Mouse (Mus musculus) spleen, embryonic (tissue): Measurements from ENCODE around the gene Celsr2.

Experiments
- CTCF ChIA-PET: fragments of 350-600 bp; sonication (Branson Sonifier 250); formaldehyde crosslinking; loops from one replicate; lab custom pipeline; 2022; lab: Charles Lee

The Celsr2 gene

DNA sequence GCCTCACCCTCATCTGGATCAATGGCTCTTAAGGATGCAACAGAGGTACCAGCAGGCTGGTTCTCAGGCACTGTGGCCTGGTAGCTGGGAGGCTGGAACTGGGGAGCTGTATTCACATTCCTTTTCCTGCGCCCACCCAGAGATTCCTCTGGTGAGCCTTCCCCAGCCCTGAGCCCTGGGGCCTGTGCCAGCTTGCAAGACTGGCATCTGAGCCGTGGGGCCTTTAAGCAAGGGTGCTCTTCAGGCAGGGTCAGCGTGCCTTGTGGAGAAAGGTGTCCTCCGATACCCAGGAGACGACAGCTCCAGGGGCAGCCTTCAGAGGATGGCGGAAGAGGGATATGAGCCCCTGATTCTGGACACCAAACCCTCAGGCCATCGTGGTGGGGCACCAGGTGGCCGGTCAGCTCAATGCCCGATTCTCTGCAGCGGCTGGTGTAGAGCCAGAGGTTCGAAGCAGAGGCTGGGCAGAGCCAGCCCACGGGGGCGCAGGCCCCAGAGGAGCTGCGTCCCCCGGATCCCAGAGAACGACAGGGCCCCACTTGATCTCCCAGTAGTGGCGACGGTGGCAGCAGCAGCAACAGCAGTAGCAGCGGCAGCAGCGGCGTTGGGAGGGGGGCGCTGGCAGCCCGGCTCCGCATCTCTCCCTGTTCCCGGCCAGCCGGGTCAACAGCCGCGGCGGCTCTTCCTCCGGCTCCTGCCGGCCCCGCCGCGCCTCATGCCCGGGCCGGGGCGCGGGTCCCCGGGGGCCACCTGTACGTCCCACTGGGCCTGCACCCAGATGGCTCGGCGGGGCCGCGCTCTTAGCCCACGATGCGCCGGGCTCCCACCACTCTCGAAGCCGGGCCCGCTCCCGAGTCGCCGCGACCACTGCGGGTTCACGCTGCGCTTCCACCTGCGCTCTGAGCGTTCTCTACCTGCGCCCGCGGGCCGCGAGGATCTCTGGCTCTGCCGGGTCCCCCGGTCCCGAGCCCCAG is at the start of gene Celsr2:
TSS of gene Celsr2 (minus strand) at position 696 of the 974 bp plus-strand sequence.
- CTCF ChIA-PET: interaction anchor here (0.6 to 1.0 kb wide), 3 partner anchors 13 to 594 kb away, joined by 3 to 4 read pairs (median 3); no protein-coding TSS in a partner anchor

- CTCF ChIA-PET: no interaction called here
These were observed 43.5 kb upstream of the Celsr2 start for GRCm38 (mm10) chr3:108458866-108459265.

GRCm38 (mm10) chr3:108458380-108458779 is 43.0 kb upstream of the Celsr2 start:
- CTCF ChIA-PET: no interaction called here

GRCm38 (mm10) chr3:108454172-108454571 is 38.8 kb upstream of the Celsr2 start:
- CTCF ChIA-PET: no interaction called here

GRCm38 (mm10) chr3:108451969-108452368 is 36.6 kb upstream of the Celsr2 start:
- CTCF ChIA-PET: no interaction called here

DNA sequence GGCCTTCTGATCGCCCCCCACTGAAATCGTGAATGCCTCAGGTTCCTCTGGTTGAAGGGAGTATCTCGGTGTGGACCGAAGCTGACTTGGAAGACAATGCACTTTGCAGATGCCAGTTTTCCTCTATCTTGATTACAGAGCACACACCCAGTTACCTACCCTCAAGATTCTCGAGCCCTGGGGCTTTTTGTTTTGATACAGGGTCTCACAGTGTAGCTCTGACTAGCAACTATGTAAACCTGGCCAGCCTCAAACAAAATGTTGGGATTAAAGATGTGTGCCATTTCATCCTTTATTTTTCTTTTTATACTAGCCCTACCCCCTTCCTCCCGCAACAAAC is 30.0 kb upstream of the Celsr2 start:
- CTCF ChIA-PET: interaction anchor here (0.6 kb wide), 1 partner anchor 36 kb away, joined by 5 read pairs; no protein-coding TSS in a partner anchor

- CTCF ChIA-PET: no interaction called here
These were observed 29.5 kb upstream of the Celsr2 start, which contains the start of gene Sars for GRCm38 (mm10) chr3:108444698-108445365. TSS of gene Sars (minus strand) at chr3:108445209.

GRCm38 (mm10) chr3:108444029-108444428 is 28.7 kb upstream of the Celsr2 start:
- CTCF ChIA-PET: no interaction called here

GRCm38 (mm10) chr3:108436380-108436714 is 21.0 kb upstream of the Celsr2 start:
- CTCF ChIA-PET: no interaction called here

GRCm38 (mm10) chr3:108435701-108436379 is 20.5 kb upstream of the Celsr2 start:
- CTCF ChIA-PET: no interaction called here

DNA sequence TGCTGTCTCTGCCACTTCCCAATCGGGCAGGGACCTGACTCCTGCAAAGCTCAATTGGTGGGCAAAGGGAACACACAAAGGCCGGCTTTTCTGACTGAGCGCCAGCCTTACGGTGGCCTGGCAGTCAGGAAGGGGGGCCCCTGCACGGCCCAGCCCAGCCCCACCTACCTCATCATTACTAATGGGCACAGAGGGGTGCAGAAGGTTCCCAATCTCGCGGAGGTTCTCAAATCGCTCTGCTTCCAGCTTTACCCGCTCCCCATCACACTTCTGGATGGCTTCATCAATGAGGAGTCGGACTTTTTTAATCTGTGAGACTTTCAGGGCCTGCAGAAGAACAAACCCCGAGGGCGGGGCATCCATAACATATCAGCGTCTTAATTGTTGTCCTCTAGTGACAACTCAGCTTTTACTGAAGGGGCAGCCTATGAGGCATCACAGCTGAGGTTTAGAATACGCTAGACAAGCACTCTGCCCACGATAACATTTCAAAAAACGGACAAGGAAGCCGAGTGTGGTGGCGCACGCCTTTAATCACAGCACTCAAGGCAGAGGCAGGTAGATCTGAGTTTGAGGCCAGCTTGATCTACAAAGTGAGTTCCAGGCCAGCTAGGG is 18.6 kb upstream of the Celsr2 start:
- CTCF ChIA-PET: no interaction called here

DNA sequence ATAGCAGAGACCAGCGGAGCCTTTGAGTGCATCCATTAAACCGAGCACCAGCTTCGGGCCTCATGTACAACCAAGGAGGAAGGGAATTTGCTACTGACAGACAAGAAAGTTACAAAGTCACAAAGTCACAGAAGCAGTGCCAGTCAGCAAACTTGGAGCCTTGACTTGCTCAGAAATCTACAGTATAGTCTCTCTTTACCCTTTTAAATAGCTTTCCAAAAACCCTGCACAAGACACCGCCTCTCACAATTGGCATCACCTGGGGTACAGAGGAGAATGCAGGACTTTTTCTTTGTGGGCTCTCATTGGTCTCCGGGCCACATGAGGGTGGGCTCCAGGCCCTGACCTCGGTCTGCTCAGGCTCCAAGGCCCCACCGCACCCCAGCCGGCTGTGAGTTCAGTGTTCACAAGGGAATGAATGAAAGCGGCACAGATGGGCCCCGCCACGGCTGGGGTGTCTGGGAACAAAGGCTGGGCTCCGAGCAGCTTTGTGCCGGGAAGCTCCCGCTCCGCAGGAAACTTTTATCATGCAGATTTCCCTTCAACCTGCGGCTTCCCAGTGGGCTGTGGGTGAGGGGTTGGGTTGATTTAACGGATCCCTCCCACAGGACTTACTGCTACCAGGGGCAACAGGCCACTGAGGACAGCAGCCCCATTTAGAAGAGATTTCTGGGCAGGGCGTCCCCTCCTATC is 18.0 kb upstream of the Celsr2 start:
- CTCF ChIA-PET: no interaction called here

DNA sequence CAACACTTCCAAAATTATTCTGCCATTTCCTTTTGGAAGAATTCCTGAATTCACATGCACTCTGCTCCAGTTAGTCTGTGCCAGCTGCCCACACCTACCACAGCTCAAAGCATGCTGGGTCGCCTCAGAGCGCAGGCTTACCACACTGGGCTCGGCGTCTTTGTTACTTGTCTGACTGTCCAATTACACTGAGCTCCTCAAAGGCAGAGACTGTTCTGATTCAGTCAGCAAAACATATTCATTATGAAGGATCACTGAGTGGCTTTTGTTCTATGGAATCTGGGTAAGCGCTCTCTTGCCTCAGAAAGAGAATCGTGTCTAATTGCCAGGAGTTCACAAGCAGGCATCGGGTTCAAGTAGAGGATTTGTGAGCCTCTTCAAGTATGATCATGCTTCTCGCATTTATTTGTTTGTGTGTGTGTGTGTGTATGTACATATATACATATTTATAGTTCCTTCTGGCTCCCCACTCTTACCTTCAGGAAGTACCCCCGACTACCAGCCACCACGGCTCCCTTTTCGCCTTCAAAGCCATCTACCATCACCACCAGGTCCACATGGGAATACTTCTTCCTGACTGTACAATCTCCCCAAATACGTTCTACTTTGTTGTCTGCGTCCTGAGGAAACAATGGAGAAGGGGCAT is 17.3 kb upstream of the Celsr2 start:
- CTCF ChIA-PET: no interaction called here

GRCm38 (mm10) chr3:108425624-108426018 is 10.3 kb upstream of the Celsr2 start:
- CTCF ChIA-PET: no interaction called here

DNA sequence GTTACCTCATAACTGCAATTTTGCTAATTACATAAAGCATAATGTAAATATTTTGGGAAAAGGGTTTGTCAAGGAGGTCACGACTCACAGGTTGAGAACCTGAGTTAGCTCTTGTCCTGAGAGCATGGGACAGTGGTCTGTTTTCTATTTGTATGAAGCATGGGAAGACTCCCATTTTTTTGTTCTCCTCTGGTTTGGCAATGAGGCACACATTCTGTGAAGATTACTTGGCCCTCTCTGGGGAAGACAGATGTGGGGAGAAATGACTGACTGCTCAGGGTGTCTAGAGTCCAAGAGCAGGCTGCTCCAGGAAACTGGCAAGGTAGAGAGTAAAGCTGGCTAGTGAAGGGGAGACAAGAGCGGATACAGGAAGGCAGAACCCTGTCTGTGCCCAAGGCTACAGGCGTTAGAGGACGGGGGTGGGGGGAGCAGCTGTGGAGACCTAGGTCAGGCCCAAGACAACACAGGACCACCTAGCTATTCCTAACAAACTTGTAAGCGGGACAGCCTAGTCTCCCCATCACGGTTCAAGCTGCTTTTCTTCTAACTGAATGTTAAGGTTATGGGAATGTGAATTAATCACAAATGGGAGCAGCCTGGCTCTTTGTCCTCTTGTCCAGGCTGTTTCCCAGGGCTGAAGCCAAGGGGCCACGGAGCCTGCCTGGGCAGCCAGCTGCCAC is 9.7 kb upstream of the Celsr2 start:
- CTCF ChIA-PET: no interaction called here

DNA sequence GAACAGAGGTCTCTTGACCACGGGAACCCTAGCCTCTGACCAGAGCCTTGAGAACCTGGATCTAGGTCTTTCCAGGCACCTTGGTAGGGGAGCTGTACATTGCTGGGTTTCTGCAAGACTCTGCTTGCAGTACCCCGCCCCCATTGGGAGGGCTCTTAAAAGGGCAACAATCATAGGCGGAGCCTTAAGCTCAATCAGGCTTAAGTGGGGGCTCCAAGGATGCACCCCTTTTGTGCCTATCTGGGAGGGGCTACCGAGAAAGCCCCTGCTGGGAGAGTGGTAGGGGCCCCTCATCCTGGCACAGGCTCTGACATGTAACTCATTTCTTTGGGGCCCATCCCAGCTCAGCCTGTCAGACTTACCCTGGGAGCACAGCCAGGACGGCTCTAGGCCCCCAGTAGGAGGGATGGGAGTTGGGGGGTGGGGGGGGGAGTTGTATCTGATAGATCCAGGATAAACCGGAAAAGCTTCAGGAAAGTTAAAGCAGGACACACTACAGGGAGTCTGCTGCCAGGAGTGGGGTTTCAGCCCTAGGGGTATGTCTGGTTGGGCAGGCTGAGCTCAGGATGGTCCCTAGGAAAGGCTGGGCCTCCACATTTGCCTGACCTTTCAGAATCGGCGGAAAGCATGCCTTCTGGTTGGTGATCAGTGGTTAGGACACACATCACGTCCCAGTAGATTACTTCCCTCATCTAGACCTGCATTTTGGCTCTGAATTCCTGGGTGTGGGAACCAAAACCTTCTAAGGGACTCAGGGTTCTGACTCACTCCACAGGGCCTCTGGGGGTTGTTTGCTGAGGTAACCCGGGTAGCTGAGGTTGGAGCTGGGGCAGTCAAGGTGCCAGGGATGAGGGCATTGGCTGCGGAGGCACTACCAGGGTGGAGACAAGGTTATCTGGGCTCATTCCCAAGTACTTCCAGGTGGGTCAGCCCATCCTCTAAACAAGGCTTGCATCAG is 8.8 kb upstream of the Celsr2 start:
- CTCF ChIA-PET: no interaction called here

GRCm38 (mm10) chr3:108423006-108423405 is 7.7 kb upstream of the Celsr2 start:
- CTCF ChIA-PET: interaction anchor here (0.5 kb wide), 1 partner anchor 66 kb away, joined by 5 read pairs; no protein-coding TSS in a partner anchor

DNA sequence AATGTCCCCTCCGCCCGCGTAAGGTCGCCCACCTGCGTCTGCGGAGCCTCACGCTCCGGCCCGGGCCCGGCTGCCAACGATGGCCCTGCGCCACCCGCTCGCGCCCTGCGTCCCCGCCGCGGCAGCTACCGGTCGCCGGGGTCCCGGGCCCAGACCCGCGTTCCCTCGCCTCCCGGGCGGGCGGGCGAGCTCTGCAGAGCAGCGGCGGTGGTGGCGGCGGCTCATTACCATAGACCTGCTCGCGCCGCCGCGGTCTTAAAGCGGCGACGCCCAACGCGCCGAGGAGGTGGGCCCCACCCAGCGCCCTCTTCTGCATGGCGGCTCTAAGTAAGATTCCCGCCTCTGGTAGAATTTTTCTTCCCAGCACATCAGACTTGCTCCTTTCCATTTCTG is 475 bp upstream of the Celsr2 start:
- CTCF ChIA-PET: interaction anchor here (0.9 kb wide), 1 partner anchor 595 kb away, joined by 3 read pairs; no protein-coding TSS in a partner anchor
